Mouse (Mus musculus) G1E (cell line): ENCODE data around the gene Acmsd.

ENCODE experiments used
- CTCF ChIP-seq: IDR thresholded peaks from 2 replicates; pipeline ENCODE4 v1.5.1; 2012; ENCODE audit warnings: low read depth, low read length, inconsistent platforms, mixed read lengths
- GATA1 ChIP-seq: IDR thresholded peaks from 2 replicates; pipeline ENCODE4 v1.6.1; 2012; ENCODE audit warnings: borderline replicate concordance, low read length, inconsistent platforms, mixed read lengths
- GATA2 ChIP-seq: IDR thresholded peaks from 2 replicates; pipeline ENCODE4 v1.6.1; 2012; ENCODE audit warnings: low read depth, low read length, inconsistent platforms, borderline replicate concordance

GRCm38 (mm10) chr1:127723596-127723995 lies 5.6 kb upstream of the Acmsd start:
- TF ChIP-seq CTCF, result no peak
- TF ChIP-seq GATA2, result no peak
- no peak for TF ChIP-seq GATA1
